Mouse (Mus musculus) kidney, adult 2 months (tissue): ENCODE measurements around the gene Abhd16a.

ENCODE experiments used
- CTCF ChIP-seq: fragments of 200-500 bp; conservative IDR thresholded peaks from 2 replicates; pipeline ENCODE4 v1.5.1; 2011; ENCODE audit warnings: low read depth, mild to moderate bottlenecking, control low read depth, low read length, moderate library complexity, mixed read lengths; ENCODE audit not compliant: insufficient read depth, insufficient read length
- POLR2A ChIP-seq: fragments of 200-500 bp; IDR thresholded peaks from one replicate; pipeline ENCODE4 v1.6.1; 2011; ENCODE audit warnings: low read depth, low read length, control low read depth

DNA sequence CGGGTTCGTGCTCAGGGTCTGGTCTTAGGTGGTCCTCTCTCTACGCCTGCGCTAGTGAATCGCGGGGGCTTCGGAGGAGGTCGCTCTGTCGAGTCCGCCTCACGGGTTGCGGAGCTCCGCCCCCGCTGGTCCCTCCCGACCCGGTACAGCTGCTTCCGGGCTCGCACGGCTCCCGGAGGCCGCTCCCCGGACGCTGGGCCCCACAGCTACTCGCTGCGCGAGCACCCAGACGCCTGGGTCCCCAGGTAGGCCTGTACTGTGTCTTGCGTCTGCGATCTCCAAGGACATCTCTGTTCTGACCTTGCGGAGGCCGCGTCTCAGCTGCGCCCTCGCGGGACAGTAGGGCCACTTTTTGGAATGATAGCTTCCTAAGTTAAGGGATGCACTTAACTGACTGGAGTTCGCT, 37.1 kb downstream of the Abhd16a start, which contains the start of gene D17H6S53E:
- TF ChIP-seq CTCF (no peak), POLR2A (peak; percentile 48)
